Mouse (Mus musculus) stomach, postnatal 0 days (tissue): ENCODE measurements around the gene Sh3bgrl.

Source experiments
- CTCF ChIP-seq: IDR thresholded peaks from 2 replicates; pipeline ENCODE4 v1.5.1; 2016; ENCODE audit warnings: antibody characterized with exemption, low read depth, mild to moderate bottlenecking, moderate library complexity
- EP300 ChIP-seq: optimal IDR thresholded peaks from 2 replicates; pipeline ENCODE3; 2016; ENCODE audit warnings: antibody characterized with exemption

- TF ChIP-seq CTCF (no peak), EP300 (no peak)
Observed at GRCm38 (mm10) chrX:109133500-109133899, 38.3 kb downstream of the Sh3bgrl start.
